In genomic region chr8:70833520-70833919, GRCm38 (mm10) we compare ENCODE assay signal across 8 mouse cellular contexts. TPM values are rescaled to one million over a fixed set of nuclear protein-coding genes. Genes with fewer than 3 reads are reported as not detected.
A peak's percentile ranks its signal among the peaks of the same experiment; 100 is the strongest.
DNase-seq lines count a peak whose midpoint lies in the region; ATAC-seq and TF ChIP-seq lines count a peak whose summit lies in the region.

No protein-coding gene starts in this region.

- no peak overlapping the region for H3K4me2 ChIP-seq in neural tube, embryonic 14.5 days (ENCODE audit: low read depth, low read length)
- H3K4me2 ChIP-seq in neural tube, embryonic 15.5 days = no peak overlapping the region
- H3K4me2 ChIP-seq in heart, postnatal 0 days (ENCODE audit: low read depth, low read length) = no peak overlapping the region
- no peak overlapping the region for H3K4me2 ChIP-seq in lung, embryonic 15.5 days

- TF ChIP-seq EP300 in heart, postnatal 0 days (IDR thresholded peaks at IDR 0.05; ENCODE audit: low read depth) = peak; percentile 99

- peaks cover 1% of the 10 kb centered on the region for H3K4me1 ChIP-seq in cerebellum, adult 2 months (ENCODE audit: control insufficient read depth, insufficient read depth, low read length)
- H3K4me1 ChIP-seq in neural tube, embryonic 14.5 days (ENCODE audit: control insufficient read depth, insufficient read depth, low read length) = no peaks in the 10 kb centered on the region
- peaks cover 10% of the 10 kb centered on the region for H3K4me1 ChIP-seq in neural tube, embryonic 15.5 days
- peaks cover 21% of the 10 kb centered on the region for H3K4me1 ChIP-seq in heart, postnatal 0 days (ENCODE audit: control insufficient read depth, insufficient read depth)
- H3K4me1 ChIP-seq in lung, embryonic 15.5 days = peaks cover 22% of the 10 kb centered on the region

- H3K9ac ChIP-seq in neural tube, embryonic 14.5 days (replicated peaks; ENCODE audit: low read depth, low read length) = peak overlapping the region; percentile 21; the same call in 1 of the 2 replicates
- no peak overlapping the region for H3K9ac ChIP-seq in neural tube, embryonic 15.5 days (replicated peaks)
- H3K9ac ChIP-seq in heart, postnatal 0 days (replicated peaks; ENCODE audit: low read depth, low read length) = peak overlapping the region; percentile 1; the same call in 1 of the 2 replicates
- no peak overlapping the region for H3K9ac ChIP-seq in lung, embryonic 15.5 days

- no peaks in the 10 kb centered on the region for H3K27me3 ChIP-seq in cerebellum, adult 2 months (ENCODE audit: control insufficient read depth, insufficient read depth, low read length)
- H3K27me3 ChIP-seq in neural tube, embryonic 14.5 days (ENCODE audit: control insufficient read depth, insufficient read depth, low read length) = no peaks in the 10 kb centered on the region
- no peaks in the 10 kb centered on the region for H3K27me3 ChIP-seq in neural tube, embryonic 15.5 days (replicated peaks)
- H3K27me3 ChIP-seq in heart, postnatal 0 days (ENCODE audit: control insufficient read depth, insufficient read depth, low read length) = no peaks in the 10 kb centered on the region
- H3K27me3 ChIP-seq in lung, embryonic 15.5 days = no peaks in the 10 kb centered on the region

- TF ChIP-seq POLR2A in cerebellum, adult 2 months (IDR thresholded peaks at IDR 0.05; ENCODE audit: borderline replicate concordance, insufficient read depth, low read length) = no peak

- no peak for TF ChIP-seq CTCF in cerebellum, adult 2 months (IDR thresholded peaks at IDR 0.05; ENCODE audit: borderline replicate concordance, insufficient read depth, low read depth, low read length)
- no peak for TF ChIP-seq CTCF in heart, postnatal 0 days (IDR thresholded peaks at IDR 0.05; ENCODE audit: low read depth)

- ATAC-seq in neural tube, embryonic 14.5 days (ENCODE audit: low read depth) = no peak
- ATAC-seq in neural tube, embryonic 15.5 days (ENCODE audit: low FRiP score) = no peak
- peak; percentile 93 for ATAC-seq in heart, postnatal 0 days (ENCODE audit: insufficient read depth, low read depth)
- ATAC-seq in lung, embryonic 15.5 days (ENCODE audit: borderline replicate concordance, extremely low read depth, low FRiP score, low TSS enrichment) = no peak

- DNase-seq in cerebellum, adult 2 months = peak; percentile 50 to 53
- no peak for DNase-seq in cerebellum, postnatal 4 days (ENCODE audit: low spot score in 2 of 2)
- DNase-seq in heart, postnatal 0 days (ENCODE audit: low spot score) = peak; percentile 90
- DNase-seq in spleen, postnatal 36 days (ENCODE audit: low spot score in 2 of 2) = no peak
- no peak for DNase-seq in embryo, embryonic 10.5 days (ENCODE audit: low spot score)

- H3K4me3 ChIP-seq in cerebellum, adult 2 months (replicated peaks; ENCODE audit: insufficient read depth, low read depth, low read length) = no peak overlapping the region
- H3K4me3 ChIP-seq in neural tube, embryonic 14.5 days (ENCODE audit: low read depth, low read length) = no peak overlapping the region
- H3K4me3 ChIP-seq in neural tube, embryonic 15.5 days (replicated peaks) = no peak overlapping the region
- no peak overlapping the region for H3K4me3 ChIP-seq in heart, postnatal 0 days (ENCODE audit: low read depth, low read length)
- no peak overlapping the region for H3K4me3 ChIP-seq in lung, embryonic 15.5 days

- WGBS in cerebellum, adult 2 months = 14% methylated on average over 15 of the region's 15 CpGs
- 42% methylated on average over 15 of the region's 15 CpGs for WGBS in neural tube, embryonic 14.5 days
- 47% methylated on average over 15 of the region's 15 CpGs for WGBS in neural tube, embryonic 15.5 days
- WGBS in heart, postnatal 0 days = 13% methylated on average over 15 of the region's 15 CpGs
- WGBS in lung, embryonic 15.5 days = 39% methylated on average over 15 of the region's 15 CpGs

- H3K27ac ChIP-seq in cerebellum, adult 2 months (ENCODE audit: insufficient read depth, low read length) = peak overlapping the region; percentile 50; the same call in 1 of the 2 replicates
- no peak overlapping the region for H3K27ac ChIP-seq in neural tube, embryonic 14.5 days (ENCODE audit: low read depth, low read length)
- no peak overlapping the region for H3K27ac ChIP-seq in neural tube, embryonic 15.5 days (replicated peaks)
- H3K27ac ChIP-seq in heart, postnatal 0 days (ENCODE audit: low read depth) = peak overlapping the region; percentile 90
- peak overlapping the region; percentile 53 for H3K27ac ChIP-seq in lung, embryonic 15.5 days

- H3K36me3 ChIP-seq in neural tube, embryonic 14.5 days (ENCODE audit: control insufficient read depth, insufficient read depth, low read length) = no peaks in the 10 kb centered on the region
- no peaks in the 10 kb centered on the region for H3K36me3 ChIP-seq in neural tube, embryonic 15.5 days
- H3K36me3 ChIP-seq in heart, postnatal 0 days (replicated peaks; ENCODE audit: control insufficient read depth, insufficient read depth, low read length) = peaks cover 16% of the 10 kb centered on the region; the same call in 1 of the 2 replicates
- no peaks in the 10 kb centered on the region for H3K36me3 ChIP-seq in lung, embryonic 15.5 days

- H3K9me3 ChIP-seq in neural tube, embryonic 14.5 days (ENCODE audit: control insufficient read depth, low read length) = no peaks in the 10 kb centered on the region
- H3K9me3 ChIP-seq in neural tube, embryonic 15.5 days (replicated peaks) = no peaks in the 10 kb centered on the region
- H3K9me3 ChIP-seq in heart, postnatal 0 days (replicated peaks; ENCODE audit: control insufficient read depth, low read length) = no peaks in the 10 kb centered on the region
- no peaks in the 10 kb centered on the region for H3K9me3 ChIP-seq in lung, embryonic 15.5 days

RNA-seq across cellular contexts. Expression of gene Arrdc2, which starts 6.0 kb away (rescaled TPM):
- 33.1 and 34.0 TPM in 2 replicates for polyA plus RNA-seq in cerebellum, adult 2 months (2012; rRNA removed)
- 8.9 and 9.3 TPM in 2 replicates for polyA plus RNA-seq in neural tube, embryonic 14.5 days (2014; fragmentation: Nextera tagmentation; extraction: Ambion mirVana)
- 7.8 and 8.5 TPM in 2 replicates for polyA plus RNA-seq in neural tube, embryonic 15.5 days (2015; fragmentation: Nextera tagmentation; extraction: Ambion mirVana)
- total RNA-seq in heart, postnatal 0 days (2014; rRNA removed; ENCODE audit: low replicate concordance) = 4.5 and 38.1 TPM in 2 replicates
- 3.0 and 3.6 TPM in 2 replicates for polyA plus RNA-seq in heart, postnatal 0 days (2015; fragmentation: Nextera tagmentation; extraction: Ambion mirVana)
- 4.5 and 5.5 TPM in 2 replicates for polyA plus RNA-seq in lung, embryonic 15.5 days (2015; fragmentation: Nextera tagmentation; extraction: Ambion mirVana)

RNA-seq across cellular contexts. Expression of gene Il12rb1, which starts 25.3 kb away (rescaled TPM):
- polyA plus RNA-seq in cerebellum, adult 2 months (2012; rRNA removed) = 1.8 and 1.9 TPM in 2 replicates
- not detected in 2 replicates for polyA plus RNA-seq in neural tube, embryonic 14.5 days (2014; fragmentation: Nextera tagmentation; extraction: Ambion mirVana)
- polyA plus RNA-seq in neural tube, embryonic 15.5 days (2015; fragmentation: Nextera tagmentation; extraction: Ambion mirVana) = 0.14 and 1.4 TPM in 2 replicates
- total RNA-seq in heart, postnatal 0 days (2014; rRNA removed; ENCODE audit: low replicate concordance) = 0.08 TPM in 1 of 2 replicates, not detected in the other
- polyA plus RNA-seq in heart, postnatal 0 days (2015; fragmentation: Nextera tagmentation; extraction: Ambion mirVana) = not detected in 2 replicates
- 0.16 and 0.27 TPM in 2 replicates for polyA plus RNA-seq in lung, embryonic 15.5 days (2015; fragmentation: Nextera tagmentation; extraction: Ambion mirVana)

RNA-seq across cellular contexts. Expression of gene Mast3, which starts 28.7 kb away (rescaled TPM):
- 69.5 and 70.4 TPM in 2 replicates for polyA plus RNA-seq in cerebellum, adult 2 months (2012; rRNA removed)
- 20.2 and 23.4 TPM in 2 replicates for polyA plus RNA-seq in neural tube, embryonic 14.5 days (2014; fragmentation: Nextera tagmentation; extraction: Ambion mirVana)
- 18.9 and 21.0 TPM in 2 replicates for polyA plus RNA-seq in neural tube, embryonic 15.5 days (2015; fragmentation: Nextera tagmentation; extraction: Ambion mirVana)
- total RNA-seq in heart, postnatal 0 days (2014; rRNA removed; ENCODE audit: low replicate concordance) = 3.0 and 5.6 TPM in 2 replicates
- polyA plus RNA-seq in heart, postnatal 0 days (2015; fragmentation: Nextera tagmentation; extraction: Ambion mirVana) = 2.3 and 3.2 TPM in 2 replicates
- polyA plus RNA-seq in lung, embryonic 15.5 days (2015; fragmentation: Nextera tagmentation; extraction: Ambion mirVana) = 13.6 and 15.8 TPM in 2 replicates

RNA-seq across cellular contexts. Expression of gene Kcnn1, which starts 29.5 kb away (rescaled TPM):
- polyA plus RNA-seq in cerebellum, adult 2 months (2012; rRNA removed) = 19.4 and 22.1 TPM in 2 replicates
- polyA plus RNA-seq in neural tube, embryonic 14.5 days (2014; fragmentation: Nextera tagmentation; extraction: Ambion mirVana) = 12.6 and 13.0 TPM in 2 replicates
- 17.6 and 18.6 TPM in 2 replicates for polyA plus RNA-seq in neural tube, embryonic 15.5 days (2015; fragmentation: Nextera tagmentation; extraction: Ambion mirVana)
- total RNA-seq in heart, postnatal 0 days (2014; rRNA removed; ENCODE audit: low replicate concordance) = 7.5 and 25.2 TPM in 2 replicates
- 3.4 TPM in 2 replicates for polyA plus RNA-seq in heart, postnatal 0 days (2015; fragmentation: Nextera tagmentation; extraction: Ambion mirVana)
- polyA plus RNA-seq in lung, embryonic 15.5 days (2015; fragmentation: Nextera tagmentation; extraction: Ambion mirVana) = 1.2 TPM in 2 replicates

RNA-seq across cellular contexts. Expression of gene Ccdc124, which starts 40.2 kb away (rescaled TPM):
- polyA plus RNA-seq in cerebellum, adult 2 months (2012; rRNA removed) = 123 and 145 TPM in 2 replicates
- 155 and 159 TPM in 2 replicates for polyA plus RNA-seq in neural tube, embryonic 14.5 days (2014; fragmentation: Nextera tagmentation; extraction: Ambion mirVana)
- 162 and 163 TPM in 2 replicates for polyA plus RNA-seq in neural tube, embryonic 15.5 days (2015; fragmentation: Nextera tagmentation; extraction: Ambion mirVana)
- 12.6 and 32.0 TPM in 2 replicates for total RNA-seq in heart, postnatal 0 days (2014; rRNA removed; ENCODE audit: low replicate concordance)
- 77.9 and 79.5 TPM in 2 replicates for polyA plus RNA-seq in heart, postnatal 0 days (2015; fragmentation: Nextera tagmentation; extraction: Ambion mirVana)
- polyA plus RNA-seq in lung, embryonic 15.5 days (2015; fragmentation: Nextera tagmentation; extraction: Ambion mirVana) = 112 and 118 TPM in 2 replicates

Comparison
In these comparisons a context has a peak if more than half of its experiments do, and no peak if none do; other contexts are left out.
1. DNase-seq: peak in cerebellum, adult 2 months (2 of 2) and heart, postnatal 0 days (single experiment); none in cerebellum, postnatal 4 days (0 of 2), spleen, postnatal 36 days (0 of 2) and embryo, embryonic 10.5 days (single experiment).
2. H3K9ac ChIP-seq: peak in neural tube, embryonic 14.5 days (single experiment) and heart, postnatal 0 days (single experiment); none in neural tube, embryonic 15.5 days (single experiment) and lung, embryonic 15.5 days (single experiment).
3. H3K27ac ChIP-seq: peak in cerebellum, adult 2 months (single experiment), heart, postnatal 0 days (single experiment) and lung, embryonic 15.5 days (single experiment); none in neural tube, embryonic 14.5 days (single experiment) and neural tube, embryonic 15.5 days (single experiment).